Mouse (Mus musculus) gastrocnemius, postnatal 10 days (tissue): ENCODE data around the gene Enc1. TPM values are rescaled to one million over a fixed set of nuclear protein-coding genes. Genes with fewer than 3 reads are reported as not detected.

Experiments
- DNase-seq: peaks from one replicate; pipeline ENCODE4 v3.0.0; 2021; ENCODE audit warnings: mixed read lengths
- total RNA-seq, 2 experiments: library from RNA; stranded (reverse); gene quantifications; 2 replicates each; pipeline ENCODE4 v1.2.3; 2021

Gene Enc1
- total RNA-seq, 2 experiments from 2014 or later = 6.4 to 8.2 TPM

DNA sequence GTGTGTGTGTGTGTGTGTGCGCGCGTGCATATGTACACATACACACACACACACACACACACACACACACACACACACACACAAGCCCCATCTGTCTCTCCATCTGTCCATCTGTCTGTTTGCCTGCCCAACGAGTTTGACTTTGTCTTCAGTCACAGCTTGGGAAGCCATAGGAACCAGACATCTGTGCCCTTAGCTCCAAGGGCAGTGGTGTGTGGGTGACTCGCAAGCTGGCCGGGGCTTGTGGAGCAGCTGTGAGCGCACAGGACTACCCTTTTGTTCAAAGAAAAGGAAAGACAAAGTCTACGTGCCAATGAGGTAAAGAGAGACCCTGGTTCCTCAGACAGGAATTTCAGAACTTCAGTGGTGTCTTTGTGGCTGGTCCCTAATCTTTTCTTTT, 51.1 kb downstream of the Enc1 start:
- no peak for DNase-seq

DNA sequence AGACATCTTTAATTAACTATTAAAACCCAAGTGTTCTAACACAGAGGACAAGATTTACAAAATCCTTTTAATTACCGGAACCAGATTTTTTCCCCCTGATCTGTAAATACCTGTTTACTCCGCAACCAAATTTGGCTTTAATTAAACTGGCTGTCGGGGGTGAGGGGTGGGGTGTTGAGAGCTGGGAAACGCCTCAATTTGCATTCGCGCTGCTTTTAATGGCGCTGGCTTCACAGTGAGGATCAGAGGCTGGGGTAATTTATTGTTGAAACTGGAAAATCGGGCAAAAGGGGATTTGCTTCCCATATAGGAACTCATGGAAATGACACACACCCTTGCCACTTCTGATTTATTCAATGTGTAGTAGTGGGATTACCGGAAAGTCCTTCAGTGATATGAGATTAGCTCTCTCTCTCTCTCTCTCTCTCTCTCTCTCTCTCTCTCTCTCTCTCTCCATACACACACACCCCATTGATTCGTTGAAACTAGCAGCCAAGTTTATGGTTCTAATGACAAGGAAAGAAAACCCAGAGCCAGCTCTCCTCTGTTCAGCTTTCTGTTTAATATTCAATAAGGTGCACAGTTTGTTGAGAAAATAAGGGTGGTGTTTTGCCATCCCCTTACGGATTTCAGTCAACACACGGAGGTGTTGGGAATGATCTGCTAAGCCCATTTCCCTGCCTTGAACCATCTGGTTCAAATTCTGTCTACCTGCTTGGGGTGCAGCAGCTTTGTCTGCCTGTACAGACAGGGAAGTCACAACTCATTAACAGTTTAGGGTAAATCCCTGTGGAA, 51.7 kb downstream of the Enc1 start:
- DNase-seq = no peak

DNA sequence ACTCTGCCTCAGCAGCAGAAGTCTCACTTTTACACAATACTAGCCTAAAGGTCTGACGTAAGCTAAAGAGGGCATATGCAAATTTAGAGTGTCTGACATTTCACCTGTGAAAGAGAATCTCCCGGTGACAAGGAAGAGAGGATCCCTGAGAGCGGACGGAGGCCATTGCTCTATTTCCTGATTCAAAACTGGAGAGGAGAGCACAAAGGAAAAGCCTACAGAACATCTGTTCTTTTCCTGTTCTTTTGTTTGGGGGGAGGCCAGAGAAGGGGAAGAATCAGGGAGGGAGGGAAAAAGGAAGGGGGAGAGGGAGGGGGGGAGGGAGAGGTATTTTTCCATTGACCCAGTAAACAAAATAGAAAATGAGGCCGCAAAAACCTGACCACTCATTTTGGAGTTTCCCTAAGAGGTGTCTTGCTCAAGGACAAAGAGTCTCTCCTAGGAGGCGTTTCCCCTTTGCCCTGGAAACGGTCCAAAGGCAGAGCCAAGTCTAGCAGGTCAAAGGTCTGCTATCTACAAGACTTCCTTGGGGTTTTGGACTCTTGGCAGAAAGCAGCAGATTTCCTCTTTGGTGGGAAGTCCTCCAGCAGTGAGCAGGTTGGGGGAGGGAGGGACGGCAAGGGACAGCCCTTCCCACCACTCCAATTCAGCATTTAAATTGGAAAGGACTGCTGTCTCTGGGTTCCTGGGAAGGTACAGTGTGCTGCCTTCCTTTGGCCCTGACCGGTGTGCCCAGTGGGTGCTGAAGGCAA, 54.4 kb downstream of the Enc1 start:
- DNase-seq = no peak

DNA sequence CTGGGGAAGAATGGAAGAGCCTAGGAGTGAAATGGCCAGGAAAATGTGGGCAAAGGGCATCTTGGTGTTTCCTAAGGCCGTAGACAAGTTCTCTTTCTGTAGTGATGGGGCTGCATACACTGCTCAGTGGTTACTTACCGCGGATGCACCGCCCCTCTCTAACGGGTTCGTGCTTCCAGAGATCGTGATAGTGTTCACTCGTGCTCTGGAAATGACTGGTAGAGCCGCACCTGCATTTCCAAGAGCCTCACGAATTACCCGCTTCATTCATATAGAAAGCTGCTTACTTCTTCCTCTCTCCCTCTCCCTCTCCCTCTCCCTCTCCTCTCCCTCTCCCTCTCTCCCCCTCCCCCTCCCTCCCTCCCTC, 54.9 kb downstream of the Enc1 start:
- no peak for DNase-seq

DNA sequence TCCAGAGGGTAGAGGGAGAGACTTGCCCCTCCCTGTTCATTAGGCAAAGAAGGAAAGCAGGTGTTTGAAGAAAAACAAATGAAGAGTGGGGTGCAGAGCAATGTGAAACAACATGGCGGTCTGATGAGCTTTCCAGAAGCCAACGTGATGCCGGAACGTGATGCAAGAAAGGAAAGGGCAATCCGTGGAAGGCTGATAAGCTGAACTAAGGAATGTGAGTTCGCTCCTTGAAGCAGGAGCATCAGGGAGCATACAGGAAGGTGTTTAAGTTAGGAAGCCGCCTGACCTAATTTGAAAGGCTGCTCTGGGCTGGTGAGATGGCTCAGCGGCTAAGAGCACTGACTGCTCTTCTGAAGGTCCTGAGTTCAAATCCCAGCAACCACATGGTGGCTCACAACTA, 55.4 kb downstream of the Enc1 start:
- no peak for DNase-seq

DNA sequence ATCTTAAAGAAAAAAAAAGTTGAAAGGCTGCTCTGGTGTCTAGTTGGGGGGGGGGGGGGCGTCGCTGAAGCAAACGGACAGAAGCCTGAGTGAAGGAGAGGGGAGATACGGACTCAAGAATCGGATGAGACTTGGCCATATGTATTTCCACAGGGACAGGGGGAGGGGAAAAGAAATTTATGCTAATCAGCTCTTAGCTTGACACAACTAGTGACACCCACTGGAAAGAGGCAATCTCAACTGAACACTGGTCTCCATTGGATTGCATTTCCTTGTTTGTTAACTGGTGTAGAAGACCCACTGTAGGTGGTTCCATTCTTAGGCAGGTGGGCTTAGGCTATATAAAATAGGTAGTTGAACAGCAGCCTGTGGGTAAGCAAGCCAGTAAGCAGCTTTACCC, 55.9 kb downstream of the Enc1 start:
- no peak for DNase-seq

DNA sequence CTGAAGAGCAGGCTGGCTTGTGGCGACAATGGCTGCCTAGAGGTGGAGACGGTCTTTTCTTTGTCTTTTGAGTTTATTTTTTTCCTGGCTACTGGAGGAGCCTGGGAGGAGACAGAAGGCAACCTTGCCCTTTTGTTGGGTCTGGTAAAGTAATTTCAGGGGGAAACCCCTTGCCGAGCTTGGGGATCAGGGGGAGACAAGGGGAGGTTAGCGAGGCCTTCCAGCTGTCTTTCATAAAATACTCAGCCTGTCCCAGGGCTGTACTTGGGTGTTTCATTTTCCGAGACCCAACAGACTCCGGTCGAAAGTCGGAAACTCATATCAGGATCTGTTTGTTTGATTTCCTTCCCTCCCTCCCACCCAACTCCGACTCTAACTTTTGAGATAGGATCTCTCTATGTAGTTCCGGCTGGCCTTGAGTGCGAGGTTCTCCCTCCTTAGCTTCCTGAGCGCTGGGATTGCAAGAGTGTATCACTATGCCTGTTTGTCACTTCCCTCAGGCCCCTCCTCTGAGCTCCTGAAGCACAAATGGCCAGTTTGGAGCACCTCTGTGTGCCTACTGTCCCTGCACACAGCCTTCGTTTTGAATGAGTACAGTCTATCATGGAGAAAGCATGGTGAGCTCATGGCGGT, 56.6 kb downstream of the Enc1 start:
- DNase-seq = no peak

DNA sequence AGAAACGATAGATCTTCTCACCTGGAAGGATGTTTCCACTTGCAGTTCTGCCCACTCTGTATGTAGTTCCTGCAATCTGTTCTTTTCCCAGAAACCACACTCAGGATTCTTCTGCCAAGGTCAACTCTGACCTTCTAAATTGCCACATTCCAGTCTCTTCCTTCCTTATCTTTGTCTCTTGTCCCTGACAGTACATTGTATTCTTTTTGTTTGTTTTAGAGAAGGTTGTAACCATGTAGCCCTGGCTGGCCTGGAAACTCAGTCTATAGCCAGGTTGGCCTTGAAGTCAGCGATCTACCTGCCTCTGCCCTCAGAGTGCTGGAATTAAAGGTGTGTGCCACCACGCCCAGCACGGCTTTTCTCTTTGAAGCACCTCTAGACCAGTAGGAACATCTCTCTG, 58.0 kb downstream of the Enc1 start:
- DNase-seq = no peak

DNA sequence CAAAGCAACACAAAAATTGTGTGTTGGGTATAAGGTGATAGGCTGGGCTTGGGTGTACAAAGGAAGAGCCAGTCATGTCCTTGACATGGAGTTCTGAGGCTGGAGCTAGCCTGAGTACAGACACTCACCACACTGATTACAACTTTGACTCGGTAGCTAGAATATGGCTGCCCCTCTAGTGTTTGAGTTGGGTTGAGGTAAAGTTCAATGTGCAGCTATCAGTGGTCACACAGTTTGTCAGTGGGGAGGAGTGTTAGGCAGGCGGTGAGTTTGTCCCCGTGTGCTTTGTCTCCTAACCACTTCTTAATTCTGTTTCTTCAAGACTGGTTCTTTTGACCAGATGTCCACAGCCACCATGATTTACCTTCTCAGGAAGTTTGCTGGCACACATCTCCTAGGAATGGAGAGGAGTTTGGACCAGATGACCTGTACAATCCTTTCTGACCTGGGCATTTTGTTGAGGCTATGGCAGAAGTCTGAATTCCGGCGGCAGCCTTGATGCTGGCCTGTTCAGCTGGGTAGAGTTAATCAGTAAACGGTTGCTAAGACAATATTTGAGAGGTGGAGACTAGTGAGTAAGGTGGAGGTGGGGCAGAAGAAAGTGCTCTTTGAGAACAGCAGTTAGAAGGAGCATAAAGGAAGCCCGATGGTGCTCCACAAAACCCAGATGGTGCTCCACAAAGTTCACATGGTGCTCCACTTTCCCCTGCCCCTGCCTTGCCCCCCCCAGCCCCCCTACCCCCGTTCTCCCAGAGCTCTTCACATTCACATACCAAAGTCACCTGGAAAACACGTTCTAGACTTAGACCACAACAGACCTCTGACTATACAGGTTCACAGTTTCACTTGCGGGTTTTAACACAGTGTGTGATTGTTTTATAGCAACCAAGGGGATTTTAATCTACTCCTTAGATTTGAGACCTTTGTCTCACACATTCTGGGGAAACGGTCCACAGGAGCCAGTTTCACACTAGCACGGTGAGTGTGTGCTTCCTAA, 59.3 kb downstream of the Enc1 start:
- DNase-seq = no peak

Other genes starting within 250 kb of the Enc1 start
- not detected for gene 1700029F12Rik, start 206.7 kb upstream of the Enc1 start, total RNA-seq
- under 1 TPM in 1 of 2 experiments, not detected in 1; 0.12 TPM for gene Fam169a, start 173.8 kb upstream of the Enc1 start, total RNA-seq
- 10 to 100 TPM in 1 of 2 experiments, under 1 TPM in 1; 0.52 to 13.3 TPM for gene Gm6169, start 141.9 kb upstream of the Enc1 start, total RNA-seq
- gene Gfm2, start 103.2 kb upstream of the Enc1 start, total RNA-seq = 10 to 100 TPM; 32.2 to 35.5 TPM
- 10 to 100 TPM; 77.3 to 84.0 TPM for gene Nsa2, start 103.2 kb upstream of the Enc1 start, total RNA-seq
- 10 to 100 TPM; 16.2 to 25.9 TPM for gene Hexb, start 42.7 kb upstream of the Enc1 start, total RNA-seq